Mouse (Mus musculus) skeletal muscle tissue, adult 2 months (tissue): ENCODE data around the gene 2310007B03Rik.
"Not testable (repeated sequence)": the region's sequence is repeated elsewhere in the genome, so short reads cannot be mapped to it uniquely, and the experiment has no call there.

Experiments used
- DNase-seq: peaks from one replicate; pipeline ENCODE4 v3.0.0-alpha.2; 2012; ENCODE audit warnings: low read depth, low spot score

2310007B03Rik gene

GRCm38 (mm10) chr1:93160501-93161133 is at the start of gene 2310007B03Rik:
2310007B03Rik (minus strand) TSS chr1:93160948.
- no peak for DNase-seq

- peak; percentile 55 for DNase-seq
These were observed 49.5 kb upstream of the 2310007B03Rik start for GRCm38 (mm10) chr1:93210213-93210641.

- DNase-seq, result no peak
These were observed 46.9 kb upstream of the 2310007B03Rik start for GRCm38 (mm10) chr1:93207536-93208064.

- no peak for DNase-seq
These were observed 45.7 kb upstream of the 2310007B03Rik start for GRCm38 (mm10) chr1:93206277-93206970.

GRCm38 (mm10) chr1:93197916-93198315 is 37.2 kb upstream of the 2310007B03Rik start:
- no peak for DNase-seq

- DNase-seq, result not testable (repeated sequence)
These were observed 36.7 kb upstream of the 2310007B03Rik start for GRCm38 (mm10) chr1:93197454-93197853.

- no peak for DNase-seq
These were observed 34.2 kb upstream of the 2310007B03Rik start for GRCm38 (mm10) chr1:93194961-93195360.

GRCm38 (mm10) chr1:93190726-93191305 is 30.1 kb upstream of the 2310007B03Rik start:
- no peak for DNase-seq

- DNase-seq, result peak; percentile 26
These were observed 23.5 kb upstream of the 2310007B03Rik start for GRCm38 (mm10) chr1:93184071-93184828.

- DNase-seq, result no peak
These were observed 21.5 kb upstream of the 2310007B03Rik start for GRCm38 (mm10) chr1:93182281-93182680.

- peak; percentile 64 for DNase-seq
These were observed 16.0 kb upstream of the 2310007B03Rik start for GRCm38 (mm10) chr1:93176525-93177332.

- no peak for DNase-seq
These were observed 15.1 kb upstream of the 2310007B03Rik start for GRCm38 (mm10) chr1:93175849-93176248.

GRCm38 (mm10) chr1:93174399-93174798 is 13.7 kb upstream of the 2310007B03Rik start:
- peak; percentile 78 for DNase-seq

GRCm38 (mm10) chr1:93173665-93174064 is 12.9 kb upstream of the 2310007B03Rik start:
- no peak for DNase-seq

- DNase-seq, result no peak
These were observed 7.6 kb upstream of the 2310007B03Rik start, which contains the start of gene Crocc2 for GRCm38 (mm10) chr1:93168295-93168775. Crocc2 (plus strand) TSS chr1:93168725.

GRCm38 (mm10) chr1:93166346-93167079 is 5.8 kb upstream of the 2310007B03Rik start:
- DNase-seq, result no peak

GRCm38 (mm10) chr1:93165447-93165846 is 4.7 kb upstream of the 2310007B03Rik start:
- DNase-seq, result no peak

GRCm38 (mm10) chr1:93162588-93162987 is 1.8 kb upstream of the 2310007B03Rik start:
- no peak for DNase-seq

- DNase-seq, result no peak
These were observed 1.2 kb upstream of the 2310007B03Rik start for GRCm38 (mm10) chr1:93161921-93162320.

- no peak for DNase-seq
These were observed 602 bp upstream of the 2310007B03Rik start for GRCm38 (mm10) chr1:93161350-93161749.
